Mouse (Mus musculus): Measurements from ENCODE around the gene Lbhd1.
A peak's percentile ranks its signal among the peaks of the same experiment; 100 is the strongest.
"Not testable (repeated sequence)": the region's sequence is repeated elsewhere in the genome, so short reads cannot be mapped to it uniquely, and the experiment has no call there.

Lbhd1 gene

DNA sequence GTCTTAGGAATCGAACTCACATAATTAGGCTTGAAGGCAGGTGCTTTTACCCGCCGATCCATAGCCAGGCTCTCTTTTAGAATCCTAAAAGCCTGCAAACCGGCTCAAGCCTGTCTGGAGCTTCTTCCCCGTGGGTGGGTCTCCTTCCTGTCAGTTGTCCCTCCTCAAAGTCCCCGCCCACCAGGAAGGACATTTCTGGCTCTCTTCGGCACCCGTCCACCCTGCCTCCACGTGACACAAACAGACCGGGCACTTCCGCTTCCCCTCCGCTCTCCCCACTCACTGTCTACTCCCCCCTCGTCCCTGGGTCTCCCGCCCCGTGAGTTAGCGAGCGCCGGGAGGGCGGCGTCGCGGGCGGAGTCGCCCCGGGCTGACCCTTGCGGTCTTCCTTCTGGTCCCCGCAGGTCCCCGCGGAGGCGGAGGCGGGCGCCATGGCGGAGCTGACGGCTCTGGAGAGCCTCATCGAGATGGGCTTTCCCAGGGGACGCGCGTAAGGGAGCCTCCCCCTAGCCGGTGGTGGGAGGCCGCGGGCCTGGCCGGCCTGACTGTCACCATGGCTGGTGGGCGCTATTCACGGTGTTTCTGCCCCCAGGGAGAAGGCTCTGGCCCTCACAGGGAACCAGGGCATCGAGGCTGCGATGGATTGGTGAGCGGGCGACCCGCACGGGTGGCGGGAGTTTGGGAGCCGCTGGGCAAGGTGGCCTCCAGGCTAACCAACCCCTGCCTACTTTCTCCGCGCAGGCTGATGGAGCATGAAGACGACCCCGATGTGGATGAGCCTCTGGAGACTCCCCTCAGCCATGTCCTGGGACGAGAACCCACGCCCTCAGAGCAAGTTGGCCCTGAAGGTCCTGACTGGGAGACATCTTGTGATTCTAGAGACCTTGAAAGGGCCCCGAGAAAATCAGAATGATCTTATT, 12.0 kb upstream of the Lbhd1 start, which contains the start of gene Ubxn1:
Gene Ubxn1, plus strand, starts transcription at position 230 of the 920 bp plus-strand sequence.
- DNase-seq (ENCODE audit: low read depth, low spot score): peak; percentile 95

DNA sequence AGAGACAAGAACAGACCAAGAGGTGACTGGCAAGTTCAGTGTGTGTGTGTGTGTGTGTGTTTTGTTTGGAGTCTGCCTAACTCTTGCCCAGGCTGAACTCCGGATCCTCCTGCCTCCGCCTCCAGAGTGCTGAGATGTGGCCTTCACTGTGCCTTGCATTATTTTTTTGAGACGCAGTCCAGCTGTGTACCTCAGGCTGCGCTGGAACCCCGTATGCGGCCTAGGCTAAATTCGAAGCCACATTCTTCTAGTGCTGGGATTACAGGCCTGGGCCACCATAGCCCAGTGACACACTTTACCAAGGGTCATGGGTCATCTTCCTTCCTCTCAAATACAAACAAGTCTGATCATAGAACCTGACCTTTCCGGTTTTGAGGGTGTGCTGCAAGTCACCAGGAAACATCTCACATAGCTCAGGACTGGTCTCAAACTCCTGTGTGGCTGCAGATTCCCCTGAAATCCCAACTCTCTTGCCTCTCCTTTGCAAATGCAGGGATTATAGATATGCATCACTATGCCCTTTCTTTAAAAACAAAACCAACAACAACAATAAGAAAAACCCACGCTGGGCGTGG, 11.2 kb upstream of the Lbhd1 start:
- no peak for DNase-seq (ENCODE audit: low read depth, low spot score)

DNA sequence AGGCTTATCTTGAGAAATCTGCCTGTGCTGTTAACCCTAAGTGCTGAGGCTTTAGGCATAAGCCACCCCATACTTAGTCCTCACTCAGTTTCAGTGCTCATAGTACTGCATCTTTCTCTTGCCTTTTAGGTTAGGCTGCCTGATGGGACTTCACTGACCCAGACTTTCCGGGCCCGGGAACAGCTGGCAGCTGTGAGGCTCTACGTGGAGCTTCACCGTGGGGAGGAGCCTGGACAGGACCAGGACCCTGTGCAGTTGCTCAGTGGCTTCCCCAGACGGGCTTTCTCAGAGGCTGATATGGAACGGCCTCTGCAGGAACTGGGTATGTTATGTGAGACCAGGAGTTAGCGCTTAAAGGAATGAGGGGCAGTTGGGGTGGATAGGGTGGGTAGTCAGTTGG, 8.5 kb upstream of the Lbhd1 start:
- DNase-seq (ENCODE audit: low read depth, low spot score): no peak

DNA sequence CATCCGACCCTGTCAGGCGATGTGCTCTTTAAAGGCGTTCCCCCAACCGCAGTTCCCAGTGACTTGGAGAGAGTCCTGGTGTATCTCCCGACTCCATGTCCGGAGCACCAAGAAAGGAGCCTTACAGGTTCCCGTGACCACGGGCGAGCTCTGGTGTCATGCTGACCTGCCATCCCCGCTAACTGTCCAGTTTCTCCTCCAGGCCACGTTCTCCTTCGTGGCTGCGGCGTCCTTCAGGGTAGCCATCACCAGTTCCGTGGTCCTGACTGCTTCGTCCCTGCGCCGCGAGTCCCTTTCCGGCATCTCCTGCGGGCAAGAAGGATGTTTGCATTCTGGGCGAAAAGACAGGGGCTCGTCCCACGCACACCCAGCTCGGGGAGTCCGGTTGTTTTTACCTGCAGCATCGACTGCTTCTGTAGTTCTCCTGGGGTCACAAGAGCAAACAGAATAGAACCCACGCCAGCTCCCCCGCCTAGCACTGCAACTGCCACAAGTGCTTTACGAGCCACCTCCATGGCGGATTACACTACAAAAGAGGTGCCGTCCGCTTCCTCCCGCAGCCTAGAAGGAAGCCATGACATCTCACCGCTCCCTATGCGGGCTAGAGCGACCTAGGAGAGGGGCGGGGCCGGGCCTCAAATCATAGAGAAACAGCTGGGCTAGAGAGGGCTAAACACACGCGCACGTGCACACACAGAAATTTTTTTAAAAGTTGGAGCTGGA, 3.1 kb upstream of the Lbhd1 start, which contains the start of gene Uqcc3:
Gene Uqcc3, minus strand, starts transcription at position 613 of the 723 bp plus-strand sequence.
- DNase-seq (ENCODE audit: low read depth, low spot score): peak; percentile 92

DNA sequence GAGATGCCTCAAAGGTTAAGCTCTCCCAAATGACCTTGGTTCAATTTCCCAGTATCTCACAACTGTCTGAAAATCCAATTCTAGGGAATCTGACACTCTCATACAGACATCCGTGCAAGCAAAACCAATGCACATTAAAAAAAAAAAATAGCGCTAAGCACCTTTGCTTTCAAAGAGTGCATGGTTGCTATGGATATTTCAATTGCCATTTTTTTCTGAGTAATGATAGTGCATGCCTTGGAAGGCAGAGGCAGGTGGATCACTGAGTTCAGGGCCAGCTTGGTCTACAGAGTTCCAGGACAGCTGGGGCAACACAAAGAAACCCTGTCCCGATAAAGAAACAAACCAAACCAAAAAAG, 2.5 kb upstream of the Lbhd1 start:
- DNase-seq (ENCODE audit: low read depth, low spot score): no peak

DNA sequence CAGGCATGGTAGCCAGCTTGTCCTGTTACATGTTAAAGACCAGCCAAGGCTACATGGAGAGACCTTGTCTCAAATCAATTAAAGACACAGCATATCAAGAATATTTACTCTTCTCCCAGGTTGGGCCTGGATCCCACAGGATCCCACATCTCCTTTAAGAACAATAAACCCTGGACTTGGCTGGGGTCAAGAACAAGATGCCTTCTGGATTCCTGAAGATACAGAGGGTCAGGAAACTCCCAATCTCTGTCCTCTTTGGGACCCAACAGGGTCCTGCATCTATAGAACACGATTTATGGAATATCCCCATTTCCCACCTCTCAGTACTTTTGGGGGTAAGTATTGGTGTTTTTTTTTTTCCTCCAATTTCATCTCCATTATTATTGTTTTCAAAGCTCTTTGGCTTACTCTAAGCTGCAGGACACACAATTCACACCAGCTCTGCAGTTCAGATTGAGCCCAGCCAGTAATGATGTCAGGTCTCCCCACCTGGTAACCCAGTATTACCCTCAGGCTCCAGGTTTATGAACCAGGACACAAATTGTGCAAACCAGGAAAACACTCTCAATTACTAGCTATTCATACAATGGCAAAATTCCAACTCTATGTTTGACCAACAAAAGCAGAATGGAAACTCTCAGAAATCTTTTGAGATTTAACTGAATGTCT, 3.5 kb downstream of the Lbhd1 start:
- no peak for DNase-seq (ENCODE audit: low read depth, low spot score)

DNA sequence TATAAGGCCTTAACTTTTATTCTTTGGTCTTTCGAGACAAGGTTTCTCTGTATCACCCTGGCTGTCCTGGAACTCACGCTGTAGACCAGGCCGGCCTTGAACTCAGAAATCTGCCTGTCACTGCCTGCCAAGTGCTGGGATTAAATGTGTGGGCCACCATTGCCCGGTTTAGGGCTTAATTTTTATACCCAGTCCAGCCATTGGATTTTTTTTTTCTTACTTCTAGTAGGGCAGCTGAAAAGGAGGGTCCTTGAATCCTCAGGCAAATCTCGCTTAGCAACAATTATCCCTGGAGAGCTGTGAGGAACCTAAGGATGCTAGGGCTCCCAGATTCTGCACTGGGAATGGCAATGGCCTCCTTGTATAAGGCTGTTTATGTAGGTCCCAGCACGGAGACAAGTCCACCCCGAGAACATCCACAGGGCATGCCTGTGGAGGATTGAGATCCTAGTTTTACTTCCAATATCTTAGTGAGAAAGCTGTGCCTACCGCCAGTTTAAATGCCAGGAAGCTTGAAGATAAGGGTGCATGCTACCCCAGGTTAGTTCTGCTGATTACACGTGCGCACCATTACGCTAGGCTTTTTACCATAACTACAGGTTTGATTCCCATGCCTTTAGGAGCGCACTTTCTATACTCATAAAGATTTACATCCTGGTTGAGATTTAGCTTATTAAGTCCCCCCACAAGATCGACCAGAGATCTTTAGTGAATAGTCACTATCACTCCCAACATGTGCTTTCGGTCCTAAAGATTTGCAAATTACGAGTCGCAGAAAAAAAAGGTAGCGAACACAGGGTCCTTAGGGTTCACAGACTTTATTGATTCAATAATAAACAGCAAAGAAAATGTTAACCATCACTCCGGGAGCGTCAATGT, 4.3 kb downstream of the Lbhd1 start:
- peak; percentile 20 for DNase-seq (ENCODE audit: low read depth, low spot score)

DNA sequence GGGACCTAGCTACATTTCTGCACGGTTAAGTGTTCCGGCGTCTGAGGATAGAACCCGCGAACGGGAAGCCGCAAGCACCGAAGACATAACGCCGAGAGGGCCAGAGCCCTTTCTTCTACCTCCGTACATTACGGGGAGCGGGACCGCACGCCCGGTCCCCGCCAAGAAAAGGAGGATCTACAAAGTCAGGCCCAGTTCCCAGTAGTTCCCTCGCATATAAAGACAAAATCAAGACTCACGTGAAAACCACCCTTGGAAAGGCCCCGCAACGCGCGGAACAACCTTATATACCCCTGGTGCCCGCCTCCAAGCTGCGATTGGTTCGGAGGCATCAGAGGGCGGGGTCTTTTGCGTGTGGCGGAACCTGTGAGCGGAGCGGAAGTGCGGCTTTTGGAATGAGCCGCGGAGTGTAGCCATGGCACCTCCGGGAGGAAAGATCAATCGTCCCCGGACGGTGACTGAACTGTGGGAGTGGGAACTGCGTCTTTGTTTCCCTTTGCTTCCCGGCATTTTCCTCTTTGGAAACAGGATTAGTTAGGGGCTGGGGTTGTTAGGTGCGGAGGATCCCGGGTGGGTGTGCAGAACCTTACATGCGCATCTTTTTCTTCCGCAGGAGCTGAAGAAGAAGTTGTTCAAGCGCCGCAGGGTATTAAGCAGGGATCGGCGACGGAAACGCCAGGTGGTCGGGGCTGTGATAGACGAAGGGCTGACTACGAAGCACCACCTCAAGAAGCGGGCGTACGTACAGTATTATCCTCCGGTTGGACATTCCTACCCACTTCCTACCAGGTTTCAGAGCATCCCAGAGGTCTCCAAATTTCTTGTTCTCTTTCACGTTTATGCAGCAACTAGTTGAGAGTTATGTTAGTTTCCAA, 5.2 kb downstream of the Lbhd1 start, which contains the start of the genes 1810009A15Rik and Gm49416:
Gene 1810009A15Rik, plus strand, starts transcription at position 343 of the 875 bp plus-strand sequence.
Gene Gm49416, plus strand, starts transcription at position 416 of the 875 bp plus-strand sequence.
- peak; percentile 97 for DNase-seq (ENCODE audit: low read depth, low spot score)

DNA sequence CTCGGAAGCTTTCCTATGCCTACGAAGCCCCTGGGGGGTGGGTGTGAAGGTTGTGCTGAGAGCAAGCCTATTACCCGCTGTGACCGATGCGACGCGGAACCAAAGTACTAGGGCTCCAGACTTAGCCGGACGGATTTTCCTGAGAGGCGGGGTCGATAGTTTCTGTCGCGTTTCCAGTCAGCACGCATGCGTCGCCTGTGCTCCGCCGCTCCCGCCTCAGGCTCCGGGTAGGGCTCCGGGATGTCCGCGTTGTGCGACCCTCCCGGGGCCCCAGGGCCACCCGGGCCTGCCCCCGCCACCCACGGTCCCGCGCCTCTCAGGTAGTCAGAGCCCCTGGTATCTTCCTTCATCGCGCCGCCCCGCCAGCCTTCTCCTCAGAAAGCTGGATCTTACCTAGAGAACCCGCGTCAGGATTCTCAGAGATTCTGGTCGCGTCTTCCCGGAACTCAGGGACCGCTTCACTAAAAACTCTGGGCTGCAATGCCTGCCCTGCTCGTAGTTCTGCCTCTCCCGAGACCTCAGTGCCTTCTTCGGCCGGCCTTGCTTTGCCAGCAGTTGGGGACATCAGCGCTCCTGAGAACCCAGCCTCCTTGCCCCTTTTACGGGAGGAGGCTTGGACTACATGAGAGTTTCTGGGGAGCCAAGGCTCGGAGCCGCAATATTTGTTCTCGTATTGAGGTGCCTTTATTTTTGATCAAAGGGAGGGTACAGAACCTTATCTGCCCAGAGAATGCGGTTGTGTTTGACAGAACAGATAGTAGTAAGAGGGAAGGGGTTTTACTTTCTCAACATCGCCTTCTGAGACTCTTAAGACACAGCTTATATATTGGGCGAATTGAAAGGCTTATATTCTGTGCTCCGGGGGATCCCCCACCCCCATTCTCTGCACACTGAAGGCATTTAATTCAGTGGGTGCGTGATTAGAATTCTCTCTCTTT, 9.6 kb downstream of the Lbhd1 start, which contains the start of gene Ints5:
Gene Ints5, plus strand, starts transcription at position 177 of the 938 bp plus-strand sequence.
- peak; percentile 91 for DNase-seq (ENCODE audit: low read depth, low spot score)

DNA sequence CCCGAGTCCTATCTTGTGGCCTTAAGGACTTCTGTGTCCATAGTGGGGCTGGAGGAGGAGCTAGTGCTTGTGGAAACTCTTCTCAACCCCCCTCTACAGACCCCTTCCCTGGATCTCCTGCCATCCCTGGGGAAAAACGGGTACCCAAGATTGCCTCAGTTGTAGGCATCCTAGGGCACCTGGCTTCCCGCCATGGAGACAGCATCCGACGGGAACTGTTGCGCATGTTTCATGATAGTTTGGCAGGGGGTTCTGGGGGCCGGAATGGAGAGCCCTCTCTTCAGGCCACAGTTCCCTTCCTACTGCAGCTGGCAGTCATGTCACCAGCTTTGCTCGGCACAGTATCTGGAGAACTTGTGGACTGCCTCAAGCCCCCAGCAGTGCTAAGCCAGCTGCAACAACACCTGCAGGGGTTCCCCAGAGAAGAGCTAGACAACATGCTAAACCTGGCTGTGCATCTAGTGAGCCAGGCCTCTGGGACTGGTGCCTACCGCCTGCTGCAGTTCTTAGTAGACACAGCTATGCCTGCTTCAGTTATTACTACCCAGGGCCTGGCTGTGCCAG, 11.9 kb downstream of the Lbhd1 start:
- DNase-seq (ENCODE audit: low read depth, low spot score): no peak

DNA sequence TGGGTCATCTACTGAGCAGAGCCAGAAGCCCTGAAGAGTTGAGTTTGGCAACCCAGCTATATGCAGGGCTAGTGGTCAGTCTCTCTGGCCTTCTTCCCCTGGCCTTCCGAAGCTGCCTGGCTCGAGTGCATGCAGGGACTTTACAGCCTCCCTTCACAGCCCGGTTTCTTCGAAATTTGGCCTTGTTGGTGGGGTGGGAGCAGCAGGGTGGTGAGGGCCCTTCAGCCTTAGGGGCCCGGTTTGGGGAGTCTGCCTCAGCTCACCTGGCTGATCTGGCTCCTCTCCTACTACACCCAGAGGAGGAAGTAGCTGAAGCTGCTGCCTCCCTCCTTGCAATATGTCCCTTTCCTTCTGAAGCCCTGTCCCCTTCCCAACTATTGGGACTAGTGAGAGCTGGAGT, 12.7 kb downstream of the Lbhd1 start:
- DNase-seq (ENCODE audit: low read depth, low spot score): not testable (repeated sequence)

DNA sequence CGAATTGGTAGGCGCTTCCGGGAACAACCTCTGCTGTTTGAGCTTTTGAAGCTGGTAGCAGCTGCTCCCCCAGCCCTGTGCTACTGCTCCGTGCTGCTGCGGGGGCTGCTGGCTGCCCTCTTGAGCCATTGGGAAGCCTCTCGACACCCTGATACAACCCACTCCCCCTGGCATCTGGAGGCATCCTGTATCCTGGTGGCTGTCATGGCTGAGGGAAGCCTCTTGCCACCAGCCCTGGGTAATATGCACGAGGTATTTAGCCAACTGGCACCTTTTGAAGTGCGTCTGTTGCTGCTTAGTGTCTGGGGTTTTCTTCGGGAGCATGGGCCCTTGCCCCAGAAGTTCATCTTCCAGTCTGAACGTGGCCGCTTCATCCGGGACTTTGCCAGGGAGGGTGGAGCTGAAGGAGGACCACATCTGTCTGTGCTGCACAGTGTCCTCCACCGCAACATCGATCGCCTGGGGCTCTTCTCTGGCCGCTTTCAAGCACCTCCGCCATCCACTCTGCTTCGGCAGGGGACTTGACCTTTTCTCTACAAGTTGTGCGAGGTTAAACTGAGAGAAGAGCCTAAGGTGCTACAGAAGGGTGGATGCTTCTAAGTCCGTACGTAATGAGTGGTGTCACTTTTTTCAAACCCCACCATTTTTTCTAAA, 13.8 kb downstream of the Lbhd1 start:
- peak; percentile 30 for DNase-seq (ENCODE audit: low read depth, low spot score)

DNA sequence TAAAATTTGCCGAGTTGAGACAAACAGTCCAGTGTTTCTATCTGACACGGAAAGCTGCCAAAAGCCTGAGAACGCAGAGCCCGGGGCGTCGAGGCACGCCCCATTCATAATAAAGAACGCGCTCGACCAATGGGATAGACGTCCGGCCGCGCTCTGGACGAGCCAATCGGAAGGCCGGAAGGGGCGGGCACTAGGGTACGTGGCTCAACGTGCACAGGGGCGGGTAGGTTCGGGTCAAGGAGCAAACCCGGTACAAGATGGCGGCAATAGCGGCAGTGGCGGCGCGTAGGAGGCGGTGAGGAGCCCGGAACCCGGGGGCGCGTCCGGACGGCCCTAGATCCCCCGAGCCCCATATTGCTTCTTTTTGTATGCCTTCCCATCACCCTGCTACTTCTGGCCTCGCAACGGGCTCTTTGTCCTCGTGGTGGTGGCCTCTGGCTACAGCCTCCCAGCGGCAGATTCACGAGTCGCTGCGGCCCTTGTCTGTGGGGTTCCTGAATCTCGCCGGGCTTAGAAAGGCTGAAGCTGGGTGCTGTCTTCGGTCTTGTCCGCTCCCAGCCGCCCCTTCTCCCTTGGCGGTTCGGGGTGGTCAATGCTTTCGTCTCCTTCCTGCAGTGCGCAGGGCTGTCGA, 14.4 kb downstream of the Lbhd1 start, which contains the start of gene Ganab:
Gene Ganab, plus strand, starts transcription at position 207 of the 631 bp plus-strand sequence.
- DNase-seq (ENCODE audit: low read depth, low spot score): peak; percentile 97

DNA sequence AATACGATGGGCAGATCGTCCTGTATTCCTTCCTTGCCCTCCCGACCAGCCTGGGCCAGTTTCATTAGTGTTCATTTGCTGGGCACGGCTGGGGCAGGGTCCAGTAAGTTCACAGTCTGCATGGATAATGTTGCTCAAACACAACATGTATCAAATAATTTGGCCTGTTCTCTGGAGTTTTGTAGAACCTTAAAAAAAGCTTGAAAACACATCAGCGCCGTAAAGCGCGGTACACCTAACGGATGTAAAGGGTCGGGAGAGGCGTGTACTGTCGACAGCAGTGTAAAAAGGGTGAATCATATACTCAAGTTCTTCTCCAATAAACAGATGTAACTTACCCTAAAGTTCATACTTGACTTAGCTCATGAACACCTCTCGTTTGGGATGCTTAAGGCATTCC, 15.0 kb downstream of the Lbhd1 start:
- DNase-seq (ENCODE audit: low read depth, low spot score): peak; percentile 49

DNA sequence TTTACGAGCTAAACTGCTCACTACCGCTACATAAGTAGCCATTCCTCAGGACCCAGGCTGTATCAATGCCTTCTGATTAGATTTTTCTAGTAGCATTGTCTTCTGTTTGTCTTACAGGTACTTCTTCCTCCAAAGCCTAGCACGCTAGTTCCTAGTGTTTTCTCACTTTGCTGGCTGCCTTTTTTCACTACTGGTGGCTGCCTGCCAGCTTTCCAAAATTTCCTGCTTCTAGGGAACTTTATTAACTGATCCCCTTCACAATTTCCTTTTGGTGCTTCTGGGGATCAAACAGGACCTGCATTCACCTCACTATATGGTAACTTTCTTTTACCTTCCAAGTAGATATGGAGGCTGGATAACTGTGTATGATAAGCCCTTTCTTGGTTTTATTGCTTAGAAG, 15.5 kb downstream of the Lbhd1 start:
- no peak for DNase-seq (ENCODE audit: low read depth, low spot score)

DNA sequence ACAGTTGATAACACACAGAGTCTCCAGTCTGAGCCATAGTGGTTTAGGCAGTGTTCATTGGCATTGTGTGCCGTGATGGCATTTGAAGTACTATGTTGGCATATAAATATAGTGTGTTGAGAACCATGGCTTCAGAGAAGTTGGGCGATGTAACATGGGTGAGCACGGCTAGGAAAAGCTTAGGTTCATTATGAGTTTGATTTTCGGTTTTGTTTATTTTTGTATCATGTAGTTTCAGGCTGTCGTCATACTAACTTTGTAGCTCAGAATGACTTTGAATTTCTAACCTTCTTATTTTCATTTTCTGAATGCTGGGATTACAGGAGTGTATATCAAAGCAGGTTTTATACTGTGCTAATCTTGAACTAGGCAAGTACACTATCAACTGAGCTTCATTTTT, 19.9 kb downstream of the Lbhd1 start:
- DNase-seq (ENCODE audit: low read depth, low spot score): no peak

DNA sequence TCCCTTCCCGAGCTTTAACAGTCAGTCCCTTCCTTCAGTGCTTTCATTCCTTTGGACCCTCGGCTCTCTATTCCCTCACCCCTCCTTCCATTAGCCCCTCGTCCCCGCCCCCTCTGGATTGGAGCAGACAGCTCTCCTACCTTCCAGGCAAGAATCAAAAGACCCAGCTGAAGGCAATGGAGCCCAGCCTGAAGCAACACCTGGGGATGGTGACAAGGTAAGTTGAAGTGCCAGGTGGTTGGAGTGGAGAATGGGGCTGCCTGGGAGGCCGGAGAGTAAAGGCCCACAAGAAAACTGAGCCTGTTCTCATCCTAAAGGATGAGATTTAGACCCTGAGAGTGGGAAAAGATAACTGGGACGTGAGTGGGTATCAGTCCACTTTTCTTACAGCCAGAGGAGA, 25.0 kb downstream of the Lbhd1 start:
- DNase-seq (ENCODE audit: low read depth, low spot score): no peak
